Mouse (Mus musculus) liver, embryonic 18 days (tissue): ENCODE data around the gene Mllt11. TPM values are rescaled to one million over a fixed set of nuclear protein-coding genes. Genes with fewer than 3 reads are reported as not detected.

Experiments
- polyA plus RNA-seq: library from polyadenylated mRNA; depleted of rRNA; stranded (reverse); fragments of >200 nt; gene quantifications from 2 replicates; pipeline ENCODE4 v1.2.3, GENCODE M21; 2012; rRNA removed

Gene Mllt11
- 3.4 and 3.8 TPM in 2 replicates for polyA plus RNA-seq

DNA sequence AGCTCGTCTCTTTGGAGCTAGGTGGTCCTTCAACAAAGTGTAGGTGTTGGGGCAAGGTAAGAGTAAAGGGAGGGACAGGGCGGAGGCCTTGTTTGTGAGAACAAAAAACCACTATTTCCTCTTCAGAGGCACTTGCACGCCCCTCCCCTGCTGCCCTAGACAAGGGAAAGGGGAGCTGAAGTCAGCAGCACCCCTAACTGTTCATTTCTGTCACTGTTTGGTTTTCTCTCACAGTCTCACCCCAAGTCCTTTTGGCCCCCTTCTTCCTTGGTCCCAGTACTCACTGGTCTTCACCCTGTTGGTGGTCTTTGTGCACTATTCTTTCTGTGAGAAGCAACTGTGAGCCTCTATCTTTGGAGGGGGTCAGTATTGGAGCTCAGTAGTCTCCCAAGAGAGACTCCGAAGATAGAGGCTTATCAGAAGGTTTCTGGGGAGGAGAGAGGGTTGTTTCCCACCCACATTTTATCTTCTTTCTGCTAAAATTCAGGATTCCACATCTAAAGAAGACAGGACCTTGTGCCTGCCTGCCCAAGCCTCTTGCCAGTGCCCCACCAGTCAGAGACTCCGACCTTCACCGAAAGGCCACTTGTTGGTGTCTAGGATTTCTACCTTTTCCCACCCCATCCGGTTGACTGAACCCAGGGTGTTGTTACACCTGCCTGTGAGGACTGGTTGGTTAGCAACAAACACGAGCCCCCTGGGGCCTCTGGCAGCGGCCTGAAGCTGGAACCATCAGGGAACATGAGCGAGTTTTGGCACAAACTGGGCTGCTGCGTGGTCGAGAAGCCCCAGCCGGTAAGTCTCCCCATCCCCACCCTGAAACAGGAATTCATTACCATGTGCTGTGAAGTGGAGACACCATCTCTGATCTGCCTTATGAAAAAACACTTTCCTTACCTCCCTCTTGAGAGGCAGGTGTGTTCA, at the start of gene Mllt11:
Mllt11 (minus strand) TSS at position 874 of the 924 bp plus-strand sequence.

DNA sequence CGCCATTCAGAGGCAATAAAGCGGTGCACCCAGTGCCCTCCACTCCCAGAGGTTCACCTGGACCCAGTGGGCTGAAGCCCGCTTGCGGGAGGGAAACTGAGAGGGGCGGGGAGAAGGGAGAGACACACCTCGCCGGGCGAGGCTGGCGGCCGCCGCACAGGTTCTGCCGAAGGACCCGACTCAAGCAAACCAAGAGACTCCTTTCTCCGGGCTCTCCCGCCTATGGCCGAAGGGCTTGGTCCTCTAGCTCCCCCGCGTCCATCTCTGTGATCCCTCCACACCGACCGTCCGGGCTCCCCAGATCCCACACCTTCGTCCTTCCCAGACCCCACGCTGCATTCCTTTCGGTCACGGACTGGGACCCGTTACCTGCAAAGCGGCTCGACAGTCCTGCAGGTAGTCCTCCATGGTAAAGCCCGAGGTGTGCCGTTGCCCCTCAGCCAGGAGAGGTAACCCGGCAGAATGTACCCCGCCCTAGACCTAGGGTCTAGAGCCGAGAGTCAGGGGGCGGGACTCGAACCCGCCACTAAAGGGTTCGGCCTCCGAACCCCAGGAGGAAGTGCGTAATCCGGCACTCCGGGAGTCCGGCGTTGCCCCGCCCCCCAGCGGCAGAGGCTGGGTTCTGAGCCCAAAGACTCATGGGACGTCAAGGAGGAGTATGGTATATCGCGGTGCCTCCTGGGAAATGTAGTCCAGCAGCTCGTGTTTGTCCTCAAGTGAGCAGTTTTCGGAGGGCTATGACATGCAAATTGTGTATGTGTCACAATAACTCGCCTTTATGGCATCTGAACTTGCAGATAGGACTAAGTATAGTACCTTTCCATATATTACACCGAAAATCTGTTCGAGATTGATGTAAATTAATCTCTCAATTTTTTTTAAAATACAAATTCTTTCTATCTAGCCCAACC, 49.5 kb upstream of the Mllt11 start, which contains the start of the genes Mindy1 and Prune1:
Mindy1 (plus strand) TSS at position 130 of the 911 bp plus-strand sequence.
Prune1 (minus strand) TSS at position 861 of the 911 bp plus-strand sequence.

DNA sequence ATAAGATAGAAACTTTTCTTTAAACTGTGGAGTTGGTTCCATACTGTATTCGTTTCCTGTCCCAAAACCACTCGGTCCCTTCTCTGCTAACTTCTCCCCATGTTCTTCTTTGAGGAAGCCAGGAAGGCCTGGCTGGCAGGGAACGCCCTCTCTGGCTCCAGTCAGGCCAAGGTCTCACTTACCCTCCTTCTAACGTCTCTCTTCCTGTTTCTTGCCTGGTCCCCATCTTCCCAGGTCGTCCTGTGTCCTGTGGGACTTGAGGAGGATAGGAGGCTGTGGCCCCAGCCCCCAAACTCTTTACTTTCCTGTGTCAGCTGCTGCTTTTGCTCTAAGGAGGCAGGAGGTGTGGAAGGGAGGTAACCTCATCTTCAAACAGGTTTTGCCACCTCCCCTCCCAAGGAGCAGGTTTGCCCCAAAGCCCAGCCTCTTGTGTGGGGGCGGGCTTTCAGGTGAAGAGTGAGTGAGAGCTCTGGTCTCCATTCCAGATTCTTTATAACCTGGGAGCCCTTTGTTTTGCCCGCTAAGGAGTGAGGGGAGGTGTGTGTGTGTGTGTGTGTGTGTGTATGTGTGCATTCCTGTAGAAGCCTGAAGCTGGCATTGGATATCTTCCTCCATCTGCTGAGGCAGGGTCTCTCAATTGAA, 18.9 kb upstream of the Mllt11 start, which contains the start of gene Bnipl:
Bnipl (minus strand) TSS at position 411 of the 642 bp plus-strand sequence.

DNA sequence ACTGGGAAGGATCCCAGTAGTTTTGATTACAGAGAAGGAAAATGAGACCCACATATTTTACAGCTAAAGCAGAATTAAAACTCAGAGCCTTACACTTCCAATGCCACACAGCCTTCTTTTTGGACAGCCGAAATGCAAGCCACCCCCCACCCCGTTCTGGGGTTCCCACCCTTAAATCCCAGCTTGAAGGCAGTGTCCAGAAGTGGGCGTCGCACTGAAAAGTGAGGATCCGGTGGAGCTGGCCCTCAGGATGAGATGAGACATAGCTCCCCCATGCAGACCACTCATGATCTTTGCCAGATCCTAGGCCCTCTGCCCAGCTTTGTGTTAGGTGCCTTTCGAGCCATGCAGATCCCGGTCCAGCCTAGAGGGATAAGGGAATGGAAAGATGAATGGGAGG, 9.5 kb upstream of the Mllt11 start, which contains the start of gene Gm128:
Gm128 (minus strand) TSS at position 101 of the 400 bp plus-strand sequence.

DNA sequence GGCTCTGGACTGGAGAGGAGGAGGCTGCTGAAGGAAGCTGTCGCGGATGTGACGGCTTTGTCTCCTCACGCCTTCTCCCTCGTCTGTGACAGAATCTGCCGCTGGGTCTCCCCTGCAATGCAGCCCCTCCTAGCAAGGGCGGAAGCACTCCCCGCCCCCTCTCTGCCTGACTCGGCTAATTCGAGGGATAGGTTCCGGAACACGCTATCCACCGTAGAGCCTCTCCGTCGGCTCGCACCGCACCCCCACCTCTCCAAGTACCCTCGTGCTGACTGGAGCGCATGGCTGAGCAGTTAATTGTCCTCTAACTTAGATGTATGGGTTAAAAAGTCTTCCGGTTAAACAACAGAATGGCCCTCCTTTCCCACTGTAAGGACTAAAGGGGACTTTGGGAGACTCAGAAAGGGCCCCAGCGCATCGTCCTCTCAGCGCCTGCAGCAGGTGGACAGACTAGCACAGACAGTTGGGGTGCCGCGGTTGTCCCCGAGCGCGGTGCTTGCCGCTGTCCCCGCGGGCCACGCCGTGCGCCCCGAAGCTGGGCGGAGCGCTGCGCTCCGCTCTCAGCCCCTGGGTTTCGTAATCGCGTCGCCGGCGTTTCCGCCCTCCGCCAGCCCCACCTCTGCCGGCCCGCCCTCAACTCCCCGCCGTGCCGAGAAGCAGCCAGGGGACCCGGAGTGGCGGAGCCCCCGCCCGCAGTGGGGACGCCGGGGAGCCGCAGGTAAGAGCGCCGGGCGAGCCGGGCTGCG, 3.6 kb downstream of the Mllt11 start, which contains the start of gene Cdc42se1:
Cdc42se1 (plus strand) TSS at position 585 of the 746 bp plus-strand sequence.

DNA sequence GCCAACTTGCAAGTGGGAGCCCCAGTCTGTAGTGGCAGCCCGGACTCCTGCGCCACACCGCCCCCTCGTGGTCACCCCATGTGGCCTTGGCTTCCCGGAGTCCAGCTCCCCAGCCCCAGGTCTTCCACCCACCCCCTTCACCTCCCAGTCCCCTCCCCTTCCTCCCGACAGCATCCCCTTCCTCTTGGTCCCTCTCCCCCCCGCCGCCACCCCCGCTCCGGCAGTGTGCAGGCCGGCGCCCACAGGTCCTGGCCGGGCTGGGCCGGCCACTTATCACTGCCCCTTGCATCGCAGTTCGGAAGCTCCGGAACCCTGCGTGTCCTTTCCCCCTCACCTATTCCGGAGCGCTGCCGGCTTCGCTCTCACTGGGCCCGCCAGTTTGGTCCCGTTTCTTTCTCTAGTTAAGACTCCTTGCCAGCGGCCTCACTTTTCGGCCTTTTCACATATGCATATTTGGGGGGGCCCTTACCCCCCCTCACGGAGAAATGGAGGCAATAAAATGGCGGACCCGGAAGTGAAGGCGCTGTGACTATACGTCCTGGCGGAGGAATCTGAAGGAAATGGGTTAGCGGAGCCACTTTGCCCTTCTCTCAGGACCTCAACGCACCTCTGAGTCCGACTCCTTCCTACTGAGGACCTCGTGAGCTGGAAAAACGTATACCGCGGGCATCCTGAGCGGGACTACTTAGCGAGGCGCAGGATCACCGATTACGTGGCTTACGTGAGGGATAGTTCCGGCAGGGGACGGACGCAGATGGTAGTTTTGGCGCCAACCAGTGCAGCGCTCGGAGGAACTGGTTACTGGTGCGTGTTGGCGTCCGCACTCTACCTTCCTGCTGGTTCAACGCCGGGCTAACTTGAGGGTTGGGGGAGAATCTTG, 14.5 kb downstream of the Mllt11 start, which contains the start of gene Gabpb2:
Gabpb2 (minus strand) TSS at position 662 of the 880 bp plus-strand sequence.

Other genes with a start within 250 kb of the Mllt11 start
- gene Zfp687, start 216.7 kb downstream of the Mllt11 start, polyA plus RNA-seq: 5.1 and 6.5 TPM in 2 replicates
- gene Psmd4, start 189.6 kb downstream of the Mllt11 start, polyA plus RNA-seq: 111 and 114 TPM in 2 replicates
- gene Pip5k1a, start 125.2 kb downstream of the Mllt11 start, polyA plus RNA-seq: 8.4 and 8.5 TPM in 2 replicates
- 21.2 and 23.2 TPM in 2 replicates for gene Vps72, start 121.1 kb downstream of the Mllt11 start, polyA plus RNA-seq
- gene Tmod4, start 107.7 kb downstream of the Mllt11 start, polyA plus RNA-seq: 0.30 and 0.40 TPM in 2 replicates
- gene Scnm1, start 98.2 kb downstream of the Mllt11 start, polyA plus RNA-seq: 32.8 and 34.1 TPM in 2 replicates
- 5.0 and 5.1 TPM in 2 replicates for gene Lysmd1, start 98.1 kb downstream of the Mllt11 start, polyA plus RNA-seq
- gene Tnfaip8l2, start 89.8 kb downstream of the Mllt11 start, polyA plus RNA-seq: 10.1 and 11.1 TPM in 2 replicates
- 1.3 and 1.5 TPM in 2 replicates for gene Sema6c, start 71.7 kb downstream of the Mllt11 start, polyA plus RNA-seq
- 9.5 and 10.4 TPM in 2 replicates for gene Gabpb2, start 14.3 kb downstream of the Mllt11 start, polyA plus RNA-seq
- gene Cdc42se1, start 3.4 kb downstream of the Mllt11 start, polyA plus RNA-seq: 25.1 and 25.3 TPM in 2 replicates
- gene Gm128, start 9.4 kb upstream of the Mllt11 start, polyA plus RNA-seq: 0.08 and 0.09 TPM in 2 replicates
- 0.02 and 0.04 TPM in 2 replicates for gene Bnipl, start 19.0 kb upstream of the Mllt11 start, polyA plus RNA-seq
- gene Mindy1, start 49.2 kb upstream of the Mllt11 start, polyA plus RNA-seq: 34.8 and 35.4 TPM in 2 replicates
- gene Prune1, start 49.9 kb upstream of the Mllt11 start, polyA plus RNA-seq: 7.7 and 8.3 TPM in 2 replicates
- 1.6 and 1.8 TPM in 2 replicates for gene Anxa9, start 75.0 kb upstream of the Mllt11 start, polyA plus RNA-seq
- 69.0 and 71.4 TPM in 2 replicates for gene Cers2, start 82.6 kb upstream of the Mllt11 start, polyA plus RNA-seq
- gene Setdb1, start 125.0 kb upstream of the Mllt11 start, polyA plus RNA-seq: 11.2 and 13.2 TPM in 2 replicates
- not detected in 2 replicates for gene 4930558C23Rik, start 170.7 kb upstream of the Mllt11 start, polyA plus RNA-seq
- gene Arnt, start 202.2 kb upstream of the Mllt11 start, polyA plus RNA-seq: 12.3 and 13.4 TPM in 2 replicates